Mouse (Mus musculus) stomach, embryonic 14.5 days (tissue): ENCODE results near the gene Phkb. TPM values are rescaled to one million over a fixed set of nuclear protein-coding genes. Genes with fewer than 3 reads are reported as not detected.

Experiments used
- ATAC-seq: fragments of 200-750 bp; cut with Nextera tagmentation; 2 replicates; pipeline ENCODE4 v1.8.0; 2017; ENCODE audit warnings: low read depth, moderate TSS enrichment; ENCODE audit not compliant: insufficient number of reproducible peaks, insufficient read depth, low FRiP score
- H3K27ac ChIP-seq: fragments of 300-500 bp; sonication (generic); 2 replicates; pipeline ENCODE4 v1.5.1; 2014; ENCODE audit warnings: mild to moderate bottlenecking, low read length, moderate library complexity, mixed read lengths
- H3K27me3 ChIP-seq: fragments of 300-500 bp; sonication (generic); 2 replicates; pipeline ENCODE4 v1.6.1; 2014; ENCODE audit warnings: low read length, control low read depth, mixed read lengths; ENCODE audit not compliant: control insufficient read depth, insufficient read depth
- H3K36me3 ChIP-seq: fragments of 300-500 bp; sonication (generic); 2 replicates; pipeline ENCODE4 v1.6.1; 2014; ENCODE audit warnings: mild to moderate bottlenecking, control low read depth, low read length, moderate library complexity, mixed read lengths; ENCODE audit not compliant: control insufficient read depth, insufficient read depth
- H3K4me1 ChIP-seq: fragments of 300-500 bp; sonication (generic); 2 replicates; pipeline ENCODE4 v1.6.1; 2014; ENCODE audit warnings: low read length, control low read depth, mixed read lengths; ENCODE audit not compliant: control insufficient read depth, insufficient read depth
- H3K4me2 ChIP-seq: fragments of 300-500 bp; sonication (generic); replicated peaks from 2 replicates; pipeline ENCODE4 v1.6.1; 2014; ENCODE audit warnings: low read depth, low read length, control low read depth
- H3K4me3 ChIP-seq: fragments of 300-500 bp; sonication (generic); 2 replicates; pipeline ENCODE4 v1.5.1; 2014; ENCODE audit warnings: low read depth, low read length, control low read depth
- H3K9ac ChIP-seq: fragments of 300-500 bp; sonication (generic); replicated peaks from 2 replicates; pipeline ENCODE4 v1.6.1; 2014; ENCODE audit warnings: low read depth, mild to moderate bottlenecking, control low read depth, low read length, moderate library complexity, mixed read lengths
- H3K9me3 ChIP-seq: fragments of 300-500 bp; sonication (generic); 2 replicates; pipeline ENCODE4 v1.6.1; 2016; ENCODE audit warnings: low read depth, low read length, control low read depth; ENCODE audit not compliant: control insufficient read depth
- WGBS: fragments of 180-500 bp; shearing (Covaris S2); extraction: QIAGEN DNeasy Blood & Tissue Kit; methylation state at CpG from one replicate; pipeline ENCODE4 v1.1.7; 2014; 5-methylcytosine and 5-hydroxymethylcytosine counted together
- polyA plus RNA-seq: library from polyadenylated mRNA; unstranded; fragments of >200 nt; fragmentation: Nextera tagmentation; extraction: Ambion mirVana; gene quantifications from 2 replicates; pipeline ENCODE4 v1.2.1, GENCODE M21; 2014

Phkb gene
- polyA plus RNA-seq, 1 experiment from 2014 or later, result 65.2 TPM

DNA sequence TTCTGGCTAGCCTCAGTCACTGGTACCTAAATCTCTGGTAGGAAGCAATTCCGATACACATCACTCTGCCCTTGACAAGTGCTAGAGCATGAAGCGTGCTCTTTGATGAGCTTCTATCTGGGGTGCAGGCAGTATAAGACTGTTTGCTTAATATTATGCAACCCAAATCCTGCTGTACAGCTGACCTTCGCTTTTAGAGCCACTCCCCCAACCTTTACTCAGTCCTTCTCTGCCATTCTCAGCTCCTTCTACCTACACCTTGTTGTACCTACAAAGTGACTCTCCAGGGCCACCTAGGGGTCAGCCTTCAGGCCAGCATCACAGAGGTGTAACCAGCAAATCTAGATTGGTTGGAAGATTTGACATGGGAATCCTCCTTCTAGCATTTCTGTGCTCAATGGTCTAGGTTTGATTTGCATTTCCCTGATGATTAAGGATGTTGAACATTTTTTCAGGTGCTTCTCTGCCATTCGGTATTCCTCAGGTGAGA is 136.9 kb downstream of the Phkb start:
- ATAC-seq, result no peak
- Histone ChIP-seq H3K27me3 (no peaks in the 10 kb centered on the region), H3K4me1 (no peaks in the 10 kb centered on the region), H3K4me3 (no peak overlapping the region), H3K27ac (no peak overlapping the region), H3K4me2 (no peak overlapping the region), H3K9ac (no peak overlapping the region), H3K36me3 (no peaks in the 10 kb centered on the region; the same call in none of the 2 replicates), H3K9me3 (no peaks in the 10 kb centered on the region)
- 94% methylated on average over 4 of the region's 4 CpGs for WGBS

DNA sequence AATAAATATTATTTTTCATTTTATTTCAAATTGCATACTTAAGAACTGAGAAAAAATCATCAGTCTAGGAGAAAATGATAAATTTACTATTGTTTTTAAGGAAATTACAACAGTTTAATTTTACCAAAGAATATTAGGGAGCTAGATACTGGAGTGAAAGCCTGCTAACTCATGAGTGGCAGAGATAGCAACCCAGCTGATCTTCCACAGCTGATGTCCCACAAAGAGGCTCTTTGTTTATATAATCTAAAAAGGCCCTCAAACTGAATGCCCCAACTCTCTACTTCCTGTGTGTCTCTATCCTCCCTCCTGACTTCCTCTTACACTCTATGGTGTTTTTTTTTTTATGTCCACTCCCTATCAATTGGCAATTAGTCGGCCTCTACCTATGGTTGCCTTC is 152.2 kb downstream of the Phkb start:
- 93% methylated on average over 1 of the region's 1 CpGs for WGBS

DNA sequence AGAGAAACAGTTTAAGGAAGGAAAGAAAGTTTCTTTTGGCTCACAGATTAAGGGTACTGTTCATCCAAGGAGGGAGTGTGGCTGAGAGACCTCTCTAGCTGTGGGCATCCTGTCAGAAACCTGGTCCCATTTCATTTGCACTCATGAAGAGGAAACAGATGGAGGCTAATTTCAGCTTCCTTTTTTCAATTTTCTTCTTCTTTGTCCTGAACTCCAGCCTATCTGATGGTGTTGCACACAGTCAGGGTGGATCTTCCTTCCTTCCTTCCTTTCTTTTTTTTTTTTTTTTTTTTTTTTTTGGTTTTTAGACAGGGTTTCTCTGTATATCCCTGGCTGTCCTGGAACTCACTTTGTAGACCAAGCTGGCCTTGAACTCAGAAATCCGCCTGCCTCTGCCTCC is 152.9 kb downstream of the Phkb start:
- WGBS, result 100% methylated on average over 1 of the region's 1 CpGs
- Histone ChIP-seq H3K9ac (no peak overlapping the region), H3K9me3 (no peaks in the 10 kb centered on the region), H3K36me3 (no peaks in the 10 kb centered on the region), H3K27ac (no peak overlapping the region), H3K27me3 (no peaks in the 10 kb centered on the region), H3K4me2 (no peak overlapping the region), H3K4me1 (no peaks in the 10 kb centered on the region), H3K4me3 (no peak overlapping the region)
- no peak for ATAC-seq

More for the DNA sequence above, 152.2 kb downstream of the Phkb start:
- Histone ChIP-seq H3K4me2 (no peak overlapping the region), H3K27ac (no peak overlapping the region), H3K4me1 (no peaks in the 10 kb centered on the region), H3K27me3 (no peaks in the 10 kb centered on the region), H3K36me3 (no peaks in the 10 kb centered on the region), H3K9me3 (no peaks in the 10 kb centered on the region), H3K9ac (no peak overlapping the region), H3K4me3 (no peak overlapping the region)
- no peak for ATAC-seq

DNA sequence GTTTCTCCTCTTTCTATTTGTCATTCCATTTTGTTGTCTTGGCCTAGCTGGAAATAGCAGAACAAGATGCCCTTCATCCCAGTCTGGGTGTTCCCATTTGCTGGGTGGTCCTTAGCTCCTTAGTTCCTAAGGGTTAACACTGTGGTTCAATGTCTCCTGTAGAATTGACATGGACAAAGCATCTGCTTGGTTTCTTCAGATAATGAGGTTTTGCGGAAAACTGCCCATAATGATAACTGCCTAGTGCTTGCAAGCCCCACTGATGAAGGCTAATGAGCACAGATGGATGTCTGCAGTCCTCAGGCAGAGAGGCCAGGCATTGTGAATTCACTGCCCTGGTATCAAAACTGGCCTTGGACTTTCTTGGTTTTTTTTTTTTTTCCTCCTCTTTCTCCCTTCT is 155.2 kb downstream of the Phkb start:
- WGBS, result 86% methylated on average over 1 of the region's 1 CpGs
- Histone ChIP-seq H3K27me3 (no peaks in the 10 kb centered on the region), H3K4me2 (no peak overlapping the region), H3K9ac (no peak overlapping the region), H3K9me3 (no peaks in the 10 kb centered on the region), H3K4me1 (no peaks in the 10 kb centered on the region), H3K4me3 (no peak overlapping the region), H3K27ac (no peak overlapping the region), H3K36me3 (no peaks in the 10 kb centered on the region)
- no peak for ATAC-seq

DNA sequence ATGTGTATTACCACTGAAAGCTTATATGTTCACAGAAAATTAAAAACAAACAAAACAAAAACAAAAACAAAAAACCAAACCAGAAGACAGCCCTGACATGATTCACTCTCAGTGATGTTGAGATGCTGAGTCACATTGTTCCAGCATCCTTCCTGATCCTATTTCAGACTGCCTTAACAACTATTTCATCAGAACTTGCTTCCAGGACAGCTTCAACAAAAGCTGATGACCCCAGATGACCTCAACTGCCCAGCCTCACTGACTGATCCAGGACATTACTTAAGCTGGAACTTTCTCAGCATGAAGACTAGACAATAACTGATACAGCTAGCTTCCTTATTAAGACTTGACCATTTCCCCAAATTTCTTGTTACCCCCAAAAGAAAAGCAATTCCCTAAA is 165.7 kb downstream of the Phkb start:
- H3K27ac ChIP-seq, result no peak overlapping the region
- no peaks in the 10 kb centered on the region for H3K36me3 ChIP-seq
- no peak overlapping the region for H3K4me2 ChIP-seq

DNA sequence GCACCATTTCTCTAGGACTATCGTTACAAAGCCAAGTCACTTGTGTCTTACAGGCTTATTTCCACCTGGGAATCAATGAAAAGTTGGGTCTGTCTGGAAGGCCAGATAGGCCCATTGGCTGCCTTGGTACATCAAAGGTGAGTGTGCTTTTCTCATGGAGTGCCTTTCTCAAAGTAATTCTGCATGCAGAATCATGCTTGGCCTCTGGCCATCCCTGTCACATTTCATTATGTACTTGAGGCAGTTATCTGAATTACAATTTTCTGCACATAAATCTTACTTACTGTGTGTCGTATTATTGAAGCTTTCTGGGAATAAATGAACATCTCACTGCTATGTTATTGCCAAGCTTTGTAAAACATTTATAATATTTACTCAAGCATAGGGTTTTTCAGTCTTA is 176.0 kb downstream of the Phkb start:
- no peak for ATAC-seq
- no peak overlapping the region for H3K4me3 ChIP-seq
- no peaks in the 10 kb centered on the region for H3K9me3 ChIP-seq
- no peaks in the 10 kb centered on the region for H3K27me3 ChIP-seq
- H3K9ac ChIP-seq, result no peak overlapping the region
- no peak overlapping the region for H3K27ac ChIP-seq
- H3K4me2 ChIP-seq, result no peak overlapping the region
- H3K36me3 ChIP-seq, result peaks cover 4% of the 10 kb centered on the region; the same call in 1 of the 2 replicates
- no peaks in the 10 kb centered on the region for H3K4me1 ChIP-seq
- whole genome bisulfite sequencing, result 74% methylated on average over 2 of the region's 2 CpGs

More for the DNA sequence above, 165.7 kb downstream of the Phkb start:
- ATAC-seq, result no peak
- H3K9ac ChIP-seq, result no peak overlapping the region
- H3K9me3 ChIP-seq, result no peaks in the 10 kb centered on the region
- no peaks in the 10 kb centered on the region for H3K27me3 ChIP-seq
- no peak overlapping the region for H3K4me3 ChIP-seq
- no peaks in the 10 kb centered on the region for H3K4me1 ChIP-seq

DNA sequence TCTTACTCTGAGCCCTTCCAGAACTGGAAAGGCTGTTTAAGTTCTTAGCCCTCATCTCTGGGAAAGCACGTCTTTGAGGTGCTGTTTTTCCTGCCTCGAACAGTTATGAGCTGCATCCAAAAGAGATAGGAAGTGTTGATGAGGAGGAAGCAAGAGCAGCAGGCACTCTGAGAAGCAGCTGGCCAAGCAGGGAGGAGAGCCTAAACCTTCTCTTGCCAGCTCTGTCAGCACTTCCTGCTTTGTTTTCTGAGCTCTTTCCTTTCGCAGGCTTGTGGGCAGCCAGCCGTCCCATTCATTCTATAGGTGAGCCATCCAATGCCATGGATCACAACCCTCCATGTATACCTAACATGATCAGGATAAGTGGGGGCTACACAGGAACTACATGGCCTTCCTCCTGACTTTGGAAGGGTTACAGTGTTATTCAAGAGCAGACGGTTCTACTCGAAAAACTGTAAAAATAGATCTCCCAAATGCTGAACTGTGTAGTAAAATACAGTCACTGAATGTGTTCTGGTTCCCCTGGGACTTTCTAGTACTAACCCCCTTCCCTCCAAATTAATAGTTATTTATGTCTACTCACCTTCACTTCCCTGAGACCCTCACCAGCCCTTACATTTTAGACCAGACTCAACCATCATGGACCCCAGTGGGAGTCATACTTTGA is 188.0 kb downstream of the Phkb start:
- ATAC-seq, result no peak
- Histone ChIP-seq H3K4me3 (no peak overlapping the region), H3K4me1 (no peaks in the 10 kb centered on the region), H3K27me3 (no peaks in the 10 kb centered on the region), H3K9me3 (no peaks in the 10 kb centered on the region), H3K9ac (no peak overlapping the region), H3K4me2 (no peak overlapping the region), H3K36me3 (peaks cover 4% of the 10 kb centered on the region; the same call in 1 of the 2 replicates), H3K27ac (no peak overlapping the region)
- 80% methylated on average over 6 of the region's 6 CpGs for WGBS

DNA sequence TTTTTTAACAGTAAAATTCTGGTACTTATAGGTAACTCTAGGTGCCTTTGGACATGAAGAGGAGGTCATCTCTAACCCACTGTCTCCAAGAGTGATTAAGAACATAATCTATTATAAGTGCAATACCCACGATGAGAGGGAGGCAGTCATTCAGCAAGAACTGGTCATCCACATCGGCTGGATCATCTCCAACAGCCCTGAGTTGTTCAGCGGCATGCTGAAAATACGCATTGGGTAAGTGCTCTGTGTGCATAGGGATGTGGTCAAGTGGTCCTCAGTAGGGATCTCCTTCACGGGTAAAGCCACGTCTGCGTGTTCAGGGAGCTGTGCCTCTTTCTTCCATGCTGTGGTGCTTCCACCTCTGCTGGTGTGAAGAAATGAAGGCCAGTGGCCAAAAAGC is 188.7 kb downstream of the Phkb start:
- Histone ChIP-seq H3K9me3 (no peaks in the 10 kb centered on the region), H3K4me2 (no peak overlapping the region), H3K27me3 (no peaks in the 10 kb centered on the region), H3K9ac (no peak overlapping the region), H3K4me1 (no peaks in the 10 kb centered on the region), H3K4me3 (no peak overlapping the region), H3K27ac (no peak overlapping the region), H3K36me3 (peaks cover 4% of the 10 kb centered on the region; the same call in 1 of the 2 replicates)
- no peak for ATAC-seq
- whole genome bisulfite sequencing, result 89% methylated on average over 7 of the region's 7 CpGs
